Mouse (Mus musculus) kidney, embryonic 14.5 days (tissue): Measurements from ENCODE around the gene Uchl5. TPM values are rescaled to one million over a fixed set of nuclear protein-coding genes. Genes with fewer than 3 reads are reported as not detected.

Experiments
- ATAC-seq: fragments of 200-750 bp; cut with Nextera tagmentation; 2 replicates; pipeline ENCODE4 v1.8.0; 2017; ENCODE audit warnings: moderate number of reproducible peaks, mild to moderate bottlenecking, moderate TSS enrichment, moderate library complexity; ENCODE audit not compliant: low FRiP score, low TSS enrichment
- H3K27ac ChIP-seq: fragments of 300-500 bp; sonication (generic); 2 replicates; pipeline ENCODE4 v1.5.1; 2014; ENCODE audit warnings: low read depth, mild to moderate bottlenecking, low read length, moderate library complexity, mixed read lengths
- H3K27me3 ChIP-seq: fragments of 300-500 bp; sonication (generic); 2 replicates; pipeline ENCODE4 v1.6.1; 2014; ENCODE audit warnings: mild to moderate bottlenecking, low read length; ENCODE audit not compliant: control insufficient read depth, insufficient read depth
- H3K36me3 ChIP-seq: fragments of 300-500 bp; sonication (generic); 2 replicates; pipeline ENCODE4 v1.6.1; 2014; ENCODE audit warnings: low read length, mixed read lengths; ENCODE audit not compliant: control insufficient read depth, insufficient read depth
- H3K4me1 ChIP-seq: fragments of 300-500 bp; sonication (generic); 2 replicates; pipeline ENCODE4 v1.6.1; 2014; ENCODE audit warnings: low read length, mixed read lengths; ENCODE audit not compliant: control insufficient read depth, insufficient read depth
- H3K4me2 ChIP-seq: fragments of 300-500 bp; sonication (generic); replicated peaks from 2 replicates; pipeline ENCODE4 v1.6.1; 2014; ENCODE audit warnings: low read depth, mild to moderate bottlenecking, low read length
- H3K4me3 ChIP-seq: fragments of 300-500 bp; sonication (generic); 2 replicates; pipeline ENCODE4 v1.5.1; 2014; ENCODE audit warnings: mild to moderate bottlenecking, low read length
- H3K9ac ChIP-seq: fragments of 300-500 bp; sonication (generic); 2 replicates; pipeline ENCODE4 v1.6.1; 2014; ENCODE audit warnings: low read depth, mild to moderate bottlenecking, low read length, moderate library complexity
- H3K9me3 ChIP-seq: fragments of 300-500 bp; sonication (generic); 2 replicates; pipeline ENCODE4 v1.6.1; 2016; ENCODE audit warnings: low read length; ENCODE audit not compliant: control insufficient read depth
- WGBS: fragments of 180-500 bp; shearing (Covaris S2); extraction: QIAGEN DNeasy Blood & Tissue Kit; methylation state at CpG from one replicate; pipeline ENCODE4 v1.1.7; 2014; 5-methylcytosine and 5-hydroxymethylcytosine counted together
- polyA plus RNA-seq: library from polyadenylated mRNA; unstranded; fragments of >200 nt; fragmentation: Nextera tagmentation; extraction: Ambion mirVana; gene quantifications from 2 replicates; pipeline ENCODE4 v1.2.1, GENCODE M21; 2014

Gene Uchl5
- 87.0 and 102 TPM in 2 replicates for polyA plus RNA-seq

- peak within 1 kb of the TSS; percentile 63 for H3K4me3 ChIP-seq
- H3K4me1 ChIP-seq = peaks cover 9% of the 10 kb centered on the region
- H3K36me3 ChIP-seq = no peaks in the 10 kb centered on the region
- under 1% methylated on average over 73 of the region's 84 CpGs for WGBS
- H3K27me3 ChIP-seq = no peaks in the 10 kb centered on the region
- ATAC-seq = peak; percentile 98
- H3K27ac ChIP-seq = peak within 1 kb of the TSS; percentile 34; the same call in 1 of the 2 replicates
- H3K9ac ChIP-seq = peak within 1 kb of the TSS; percentile 79
- H3K9me3 ChIP-seq = no peaks in the 10 kb centered on the region
- peak within 1 kb of the TSS; percentile 71 for H3K4me2 ChIP-seq
These were observed at the start of gene Uchl5, which contains the start of gene Trove2 for GRCm38 (mm10) chr1:143776446-143777411. Gene Uchl5 (plus strand): TSS chr1:143777272. Gene Trove2 (minus strand): TSS chr1:143777068.

- Histone ChIP-seq H3K4me1 (no peaks in the 10 kb centered on the region), H3K9ac (no peak overlapping the region), H3K27me3 (no peaks in the 10 kb centered on the region), H3K4me2 (no peak overlapping the region), H3K9me3 (no peaks in the 10 kb centered on the region), H3K4me3 (no peak overlapping the region), H3K36me3 (no peaks in the 10 kb centered on the region), H3K27ac (no peak overlapping the region)
- WGBS = 64% methylated on average over 9 of the region's 9 CpGs
- ATAC-seq = no peak
These were observed 49.2 kb upstream of the Uchl5 start for GRCm38 (mm10) chr1:143727701-143728445.

- no peaks in the 10 kb centered on the region for H3K4me1 ChIP-seq
- no peaks in the 10 kb centered on the region for H3K36me3 ChIP-seq
- no peak overlapping the region for H3K9ac ChIP-seq
- no peak for ATAC-seq
- no peak overlapping the region for H3K4me3 ChIP-seq
- WGBS = 88% methylated on average over 2 of the region's 2 CpGs
- no peak overlapping the region for H3K4me2 ChIP-seq
- no peak overlapping the region for H3K27ac ChIP-seq
- H3K27me3 ChIP-seq = no peaks in the 10 kb centered on the region
- no peaks in the 10 kb centered on the region for H3K9me3 ChIP-seq
These were observed 46.2 kb upstream of the Uchl5 start for GRCm38 (mm10) chr1:143730899-143731298.

- Histone ChIP-seq H3K4me2 (no peak overlapping the region), H3K27ac (no peak overlapping the region), H3K4me3 (no peak overlapping the region), H3K9me3 (no peaks in the 10 kb centered on the region), H3K9ac (no peak overlapping the region), H3K27me3 (no peaks in the 10 kb centered on the region), H3K4me1 (no peaks in the 10 kb centered on the region), H3K36me3 (no peaks in the 10 kb centered on the region)
- no peak for ATAC-seq
- WGBS = 31% methylated on average over 4 of the region's 4 CpGs
These were observed 45.4 kb upstream of the Uchl5 start for GRCm38 (mm10) chr1:143731691-143732090.

- 81% methylated on average over 5 of the region's 5 CpGs for WGBS
- no peaks in the 10 kb centered on the region for H3K9me3 ChIP-seq
- H3K4me1 ChIP-seq = no peaks in the 10 kb centered on the region
- no peak overlapping the region for H3K27ac ChIP-seq
- H3K4me3 ChIP-seq = no peak overlapping the region
- no peak for ATAC-seq
- no peaks in the 10 kb centered on the region for H3K36me3 ChIP-seq
- no peaks in the 10 kb centered on the region for H3K27me3 ChIP-seq
- H3K9ac ChIP-seq = no peak overlapping the region
- H3K4me2 ChIP-seq = no peak overlapping the region
These were observed 43.1 kb upstream of the Uchl5 start for GRCm38 (mm10) chr1:143733914-143734410.

- Histone ChIP-seq H3K36me3 (peaks cover 11% of the 10 kb centered on the region; the same call in 1 of the 2 replicates), H3K9me3 (no peaks in the 10 kb centered on the region), H3K4me1 (no peaks in the 10 kb centered on the region), H3K27ac (no peak overlapping the region), H3K4me3 (peak overlapping the region; percentile 68), H3K9ac (peak overlapping the region; percentile 74), H3K4me2 (peak overlapping the region; percentile 73), H3K27me3 (no peaks in the 10 kb centered on the region)
- 22% methylated on average over 11 of the region's 11 CpGs for WGBS
- ATAC-seq = peak; percentile 16; the same call in 1 of the 2 replicates
These were observed 38.3 kb upstream of the Uchl5 start for GRCm38 (mm10) chr1:143738811-143739210.

GRCm38 (mm10) chr1:143739361-143740350 is 37.4 kb upstream of the Uchl5 start:
- no peaks in the 10 kb centered on the region for H3K9me3 ChIP-seq
- under 1% methylated on average over 71 of the region's 71 CpGs for WGBS
- no peaks in the 10 kb centered on the region for H3K27me3 ChIP-seq
- peak overlapping the region; percentile 78; the same call in 1 of the 2 replicates for H3K27ac ChIP-seq
- H3K4me3 ChIP-seq = peak overlapping the region; percentile 68
- peaks cover 14% of the 10 kb centered on the region; the same call in 1 of the 2 replicates for H3K36me3 ChIP-seq
- peak overlapping the region; percentile 74 for H3K9ac ChIP-seq
- ATAC-seq = peak; percentile 93
- no peaks in the 10 kb centered on the region for H3K4me1 ChIP-seq
- H3K4me2 ChIP-seq = peak overlapping the region; percentile 73

GRCm38 (mm10) chr1:143740581-143740980 is 36.5 kb upstream of the Uchl5 start:
- WGBS = 91% methylated on average over 9 of the region's 10 CpGs

More at GRCm38 (mm10) chr1:143740581-143740980, 36.5 kb upstream of the Uchl5 start:
- Histone ChIP-seq H3K27me3 (no peaks in the 10 kb centered on the region), H3K9me3 (no peaks in the 10 kb centered on the region), H3K27ac (no peak overlapping the region), H3K4me2 (no peak overlapping the region), H3K4me3 (no peak overlapping the region), H3K36me3 (peaks cover 18% of the 10 kb centered on the region; the same call in 1 of the 2 replicates), H3K4me1 (no peaks in the 10 kb centered on the region), H3K9ac (no peak overlapping the region)
- no peak for ATAC-seq
